Mouse (Mus musculus) gastrocnemius, adult 18-20 months (tissue): ENCODE measurements around the gene Btg2. TPM values are rescaled to one million over a fixed set of nuclear protein-coding genes. Genes with fewer than 3 reads are reported as not detected.

ENCODE experiments used
- DNase-seq: peaks from one replicate; pipeline ENCODE4 v3.0.0; 2021; ENCODE audit warnings: low spot score
- total RNA-seq, 2 experiments: library from RNA; stranded (reverse); gene quantifications; 2 replicates each; pipeline ENCODE4 v1.2.3; 2021

Gene Btg2
- total RNA-seq, 2 experiments from 2014 or later = 41.2 to 63.7 TPM

DNA sequence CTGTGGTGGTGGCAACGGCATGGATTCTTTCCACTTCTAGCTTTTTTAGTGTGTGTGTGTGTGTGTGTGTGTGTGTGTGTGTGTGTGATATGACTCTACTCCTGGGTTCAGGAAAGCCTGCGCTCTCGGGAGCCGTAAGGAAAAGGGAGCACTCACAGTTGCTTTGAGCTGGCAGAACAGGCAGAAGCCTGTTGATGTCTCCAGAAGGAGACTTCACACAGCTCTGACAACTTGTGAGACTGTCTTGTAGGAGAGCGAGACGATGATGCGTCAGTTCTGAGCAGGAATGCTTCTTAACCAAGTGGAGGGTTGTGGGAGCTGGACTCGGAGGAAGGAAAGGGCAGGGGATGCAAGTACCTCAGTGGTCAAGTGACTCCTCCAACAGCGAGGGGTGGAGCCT lies 52.2 kb downstream of the Btg2 start:
- DNase-seq = no peak

DNA sequence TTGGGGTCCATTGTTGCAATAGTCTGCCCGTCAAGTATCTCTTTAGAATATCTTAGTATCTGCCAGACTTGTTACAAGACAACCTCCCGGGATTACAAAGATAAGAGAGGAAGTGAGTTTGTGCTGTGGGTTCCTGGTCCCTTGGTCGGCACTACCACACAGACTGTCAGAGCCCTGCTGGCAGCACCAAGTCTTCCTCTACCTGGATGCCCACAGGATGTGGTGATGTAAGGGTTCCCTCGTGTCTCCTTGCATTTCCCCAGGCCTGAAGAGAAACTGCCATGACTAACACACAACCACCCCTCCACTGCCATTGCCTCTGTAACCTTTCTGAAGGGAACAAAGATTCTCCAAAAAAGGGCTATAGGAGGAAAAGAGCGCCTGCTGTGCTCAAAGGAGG lies 52.9 kb downstream of the Btg2 start:
- DNase-seq = no peak

Other genes starting within 250 kb of the Btg2 start
- gene Optc, start 171.1 kb downstream of the Btg2 start, total RNA-seq = under 1 TPM in 1 of 2 experiments, not detected in 1; 0.19 TPM
- gene Prelp, start 157.7 kb downstream of the Btg2 start, total RNA-seq = 10 to 100 TPM; 17.6 to 37.2 TPM
- 100 to 1,000 TPM in 1 of 2 experiments, 10 to 100 TPM in 1; 41.0 to 107 TPM for gene Fmod, start 41.9 kb downstream of the Btg2 start, total RNA-seq
- gene Chit1, start 32.1 kb upstream of the Btg2 start, total RNA-seq = not detected
- gene Chil1, start 103.1 kb upstream of the Btg2 start, total RNA-seq = 1 to 10 TPM; 1.1 to 2.0 TPM
- gene Mybph, start 114.3 kb upstream of the Btg2 start, total RNA-seq = 100 to 1,000 TPM; 192 to 275 TPM
- under 1 TPM; 0.25 to 0.66 TPM for gene Adora1, start 156.3 kb upstream of the Btg2 start, total RNA-seq
- gene Myog, start 210.9 kb upstream of the Btg2 start, total RNA-seq = 10 to 100 TPM; 10.4 to 18.9 TPM